Mouse (Mus musculus): ENCODE measurements around the gene Ctcf. TPM values are rescaled to one million over a fixed set of nuclear protein-coding genes. Genes with fewer than 3 reads are reported as not detected.

Gene Ctcf
- 3.0 and 5.4 TPM in 2 replicates for polyA plus RNA-seq (2012; rRNA removed)

DNA sequence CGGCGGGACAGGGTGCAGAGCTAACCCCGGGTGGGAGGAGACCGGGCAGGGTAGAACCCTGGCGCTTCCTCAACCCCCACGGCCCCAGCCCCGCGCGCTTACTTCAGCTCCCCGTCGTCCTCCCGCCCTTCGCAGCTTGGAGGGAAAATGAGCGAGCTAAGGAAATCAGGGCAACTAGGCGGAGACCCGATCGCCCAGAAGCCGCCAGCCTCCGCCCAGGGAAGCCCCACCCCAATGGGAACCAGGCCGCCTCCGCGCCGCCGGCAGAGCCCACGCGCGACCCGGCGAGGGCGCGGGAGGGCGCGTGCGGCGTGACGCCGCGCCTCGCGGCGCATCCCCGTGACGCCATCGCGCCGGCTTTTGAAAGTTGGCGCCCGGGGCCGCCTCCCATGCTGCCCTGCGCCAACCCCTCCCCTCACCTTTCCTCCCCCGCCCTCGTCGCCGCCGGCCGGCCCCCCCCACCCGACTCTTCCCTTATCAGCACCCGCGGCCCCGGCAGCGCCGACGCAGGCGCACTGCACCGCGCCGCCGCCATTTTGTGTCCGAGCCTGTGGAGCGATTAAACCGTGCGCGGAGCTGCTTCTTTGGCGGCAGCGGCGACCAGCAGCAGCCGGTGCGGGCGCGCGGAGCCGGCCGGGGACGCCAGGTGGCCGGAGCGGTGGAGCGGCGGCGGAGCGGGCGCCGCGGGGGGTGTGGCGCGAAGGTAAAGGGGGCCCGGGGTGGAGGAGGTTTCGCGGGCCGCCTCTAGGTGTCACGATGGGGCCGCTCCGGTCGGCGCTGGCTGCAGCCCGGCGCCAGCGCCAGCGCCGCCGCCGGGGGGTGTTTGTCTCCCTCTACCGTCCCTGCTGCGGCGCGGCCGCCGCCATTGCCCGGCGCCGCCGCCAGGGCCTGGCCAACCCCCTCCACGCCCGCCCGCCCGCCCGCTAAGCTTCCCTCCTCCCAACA, at the start of gene Ctcf:
TSS of gene Ctcf (plus strand) at position 551 of the 945 bp plus-strand sequence.

DNA sequence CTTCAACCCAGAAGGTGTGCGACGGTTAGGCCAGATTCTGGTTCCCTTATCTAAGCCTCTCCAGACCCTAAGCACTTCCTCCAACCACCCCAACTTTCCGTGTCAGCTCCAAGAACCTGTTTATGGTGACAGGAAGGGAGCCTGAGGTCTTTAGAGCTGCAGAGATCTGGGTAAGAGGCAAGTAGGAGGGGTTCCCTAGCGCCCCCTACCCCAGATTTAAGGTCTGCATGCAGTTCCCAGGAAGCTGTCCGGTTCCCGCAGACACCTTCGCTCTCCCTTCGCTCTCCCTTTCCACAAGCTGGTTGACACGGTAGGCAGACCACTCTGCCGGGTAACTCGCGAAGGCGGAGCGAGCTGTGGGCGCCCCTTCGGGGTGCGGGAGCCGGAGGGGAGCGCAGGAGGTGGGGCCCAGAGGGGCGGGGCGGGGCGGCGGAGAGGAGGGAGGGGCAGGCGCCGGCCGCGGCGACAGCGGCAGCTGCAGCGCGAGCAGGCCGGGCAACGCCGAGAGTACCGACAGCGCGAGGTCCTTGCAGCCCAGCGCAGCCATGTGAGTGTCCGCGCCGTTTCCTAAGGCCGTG, 31.5 kb upstream of the Ctcf start, which contains the start of gene Ripor1:
TSS of gene Ripor1 (plus strand) at position 452 of the 578 bp plus-strand sequence.

DNA sequence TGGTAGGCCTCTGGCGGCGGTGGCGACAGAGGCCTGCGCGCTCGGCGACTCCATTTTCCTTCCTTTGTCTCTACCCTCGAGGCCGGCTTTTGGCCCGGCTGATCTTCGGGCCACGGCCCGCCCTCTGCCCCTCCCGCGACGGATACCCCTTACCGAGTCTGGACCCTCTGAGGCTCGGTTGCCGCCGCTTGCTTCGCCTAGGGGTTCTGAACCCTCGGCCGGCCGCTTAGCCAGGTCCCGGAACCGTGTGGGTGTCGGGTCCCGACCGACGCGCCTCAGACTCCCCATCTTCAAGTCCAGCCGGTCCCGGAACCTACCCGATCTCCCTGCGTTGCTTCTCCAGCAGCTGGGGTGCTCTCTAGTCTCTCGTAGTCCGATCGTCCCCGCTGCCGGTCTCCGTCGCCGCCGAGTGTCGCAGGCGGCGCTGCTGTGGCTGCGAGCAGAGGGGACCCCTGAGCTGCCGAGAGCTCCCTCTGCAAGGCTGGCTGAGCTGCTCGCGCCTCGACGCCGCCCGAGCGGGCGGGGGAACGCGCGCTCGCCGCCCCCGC, 669 bp downstream of the Ctcf start, which contains the start of gene Agrp:
TSS of gene Agrp (minus strand) at position 431 of the 548 bp plus-strand sequence.

GRCm38 (mm10) chr8:105685796-105686308, 49.5 kb downstream of the Ctcf start, which contains the start of gene Carmil2:
Gene Carmil2, plus strand, starts transcription at chr8:105686274.

GRCm38 (mm10) chr8:105700966-105701824, 64.8 kb downstream of the Ctcf start, which contains the start of the genes Acd and Pard6a:
Gene Acd, minus strand, starts transcription at chr8:105701102.
Gene Pard6a, plus strand, starts transcription at chr8:105701148.

GRCm38 (mm10) chr8:105707498-105708403, 71.4 kb downstream of the Ctcf start, which contains the start of the genes 4933405L10Rik and Enkd1:
Gene 4933405L10Rik, plus strand, starts transcription at chr8:105707655.
Gene Enkd1, minus strand, starts transcription at chr8:105708210.

Other genes with a start within 250 kb of the Ctcf start
- gene Kctd19, start 223.1 kb upstream of the Ctcf start, polyA plus RNA-seq (2012; rRNA removed) = not detected in 2 replicates
- gene Lrrc36, start 223.0 kb upstream of the Ctcf start, polyA plus RNA-seq (2012; rRNA removed) = 0.18 and 0.28 TPM in 2 replicates
- gene Tppp3, start 165.0 kb upstream of the Ctcf start, polyA plus RNA-seq (2012; rRNA removed) = 112 and 143 TPM in 2 replicates
- gene Zdhhc1, start 139.7 kb upstream of the Ctcf start, polyA plus RNA-seq (2012; rRNA removed) = 35.4 and 36.1 TPM in 2 replicates
- gene Hsd11b2, start 117.8 kb upstream of the Ctcf start, polyA plus RNA-seq (2012; rRNA removed) = 3.3 and 3.7 TPM in 2 replicates
- 44.6 and 47.3 TPM in 2 replicates for gene Atp6v0d1, start 70.5 kb upstream of the Ctcf start, polyA plus RNA-seq (2012; rRNA removed)
- 12.1 and 15.4 TPM in 2 replicates for gene Ripor1, start 31.3 kb upstream of the Ctcf start, polyA plus RNA-seq (2012; rRNA removed)
- 0.28 and 0.55 TPM in 2 replicates for gene Agrp, start 825 bp downstream of the Ctcf start, polyA plus RNA-seq (2012; rRNA removed)
- 0.63 and 0.81 TPM in 2 replicates for gene Carmil2, start 49.7 kb downstream of the Ctcf start, polyA plus RNA-seq (2012; rRNA removed)
- 26.4 and 27.8 TPM in 2 replicates for gene Acd, start 64.5 kb downstream of the Ctcf start, polyA plus RNA-seq (2012; rRNA removed)
- gene Pard6a, start 64.6 kb downstream of the Ctcf start, polyA plus RNA-seq (2012; rRNA removed) = 11.7 and 17.9 TPM in 2 replicates
- 0.09 TPM in 1 of 2 replicates, not detected in the other for gene 4933405L10Rik, start 71.1 kb downstream of the Ctcf start, polyA plus RNA-seq (2012; rRNA removed)
- 5.2 and 5.7 TPM in 2 replicates for gene Enkd1, start 71.6 kb downstream of the Ctcf start, polyA plus RNA-seq (2012; rRNA removed)
- gene Gfod2, start 122.1 kb downstream of the Ctcf start, polyA plus RNA-seq (2012; rRNA removed) = 5.3 and 5.6 TPM in 2 replicates
- gene Ranbp10, start 190.8 kb downstream of the Ctcf start, polyA plus RNA-seq (2012; rRNA removed) = 10.5 and 10.6 TPM in 2 replicates
- gene Tsnaxip1, start 191.2 kb downstream of the Ctcf start, polyA plus RNA-seq (2012; rRNA removed) = not detected in 2 replicates
- 6.6 and 6.7 TPM in 2 replicates for gene Cenpt, start 216.7 kb downstream of the Ctcf start, polyA plus RNA-seq (2012; rRNA removed)
- 26.9 and 36.7 TPM in 2 replicates for gene Thap11, start 218.6 kb downstream of the Ctcf start, polyA plus RNA-seq (2012; rRNA removed)
- gene Nutf2, start 224.0 kb downstream of the Ctcf start, polyA plus RNA-seq (2012; rRNA removed) = 2.5 and 9.7 TPM in 2 replicates
- gene Edc4, start 244.3 kb downstream of the Ctcf start, polyA plus RNA-seq (2012; rRNA removed) = 29.6 and 40.6 TPM in 2 replicates

Measured in stomach, adult 2 months (tissue).